Mouse (Mus musculus) midbrain, postnatal 0 days (tissue): ENCODE results near the gene Ifitm1. TPM values are rescaled to one million over a fixed set of nuclear protein-coding genes. Genes with fewer than 3 reads are reported as not detected.
"Not testable (repeated sequence)": the region's sequence is repeated elsewhere in the genome, so short reads cannot be mapped to it uniquely, and the experiment has no call there.

Source experiments
- ATAC-seq: fragments of 200-750 bp; cut with Nextera tagmentation; 2 replicates; pipeline ENCODE4 v1.8.0; 2017; ENCODE audit warnings: moderate number of reproducible peaks, mild to moderate bottlenecking, moderate TSS enrichment, moderate library complexity; ENCODE audit not compliant: low FRiP score
- DNase-seq: peaks from one replicate; pipeline ENCODE4 v3.0.0-alpha.2; 2015; ENCODE audit warnings: low spot score
- H3K27ac ChIP-seq: fragments of 300-500 bp; sonication (generic); 2 replicates; pipeline ENCODE4 v1.5.1; 2014; ENCODE audit warnings: low read depth, mild to moderate bottlenecking, low read length, mixed read lengths
- H3K27me3 ChIP-seq: fragments of 300-500 bp; sonication (generic); 2 replicates; pipeline ENCODE4 v1.6.1; 2014; ENCODE audit warnings: low read length, control low read depth, mixed read lengths; ENCODE audit not compliant: insufficient read depth
- H3K36me3 ChIP-seq: fragments of 300-500 bp; sonication (generic); 2 replicates; pipeline ENCODE4 v1.6.1; 2014; ENCODE audit warnings: low read length, control low read depth, mixed read lengths; ENCODE audit not compliant: insufficient read depth
- H3K4me1 ChIP-seq: fragments of 300-500 bp; sonication (generic); 2 replicates; pipeline ENCODE4 v1.6.1; 2014; ENCODE audit warnings: mild to moderate bottlenecking, control low read depth, antibody characterized with exemption, low read length, mixed read lengths; ENCODE audit not compliant: insufficient read depth
- H3K4me2 ChIP-seq: fragments of 300-500 bp; sonication (generic); 2 replicates; pipeline ENCODE4 v1.6.1; 2014; ENCODE audit warnings: low read depth, mild to moderate bottlenecking, low read length, mixed read lengths; ENCODE audit not compliant: poor library complexity, severe bottlenecking
- H3K4me3 ChIP-seq: fragments of 300-500 bp; sonication (generic); 2 replicates; pipeline ENCODE4 v1.5.1; 2014; ENCODE audit warnings: low read depth, mild to moderate bottlenecking, low read length, moderate library complexity
- H3K9ac ChIP-seq: fragments of 300-500 bp; sonication (generic); replicated peaks from 2 replicates; pipeline ENCODE4 v1.6.1; 2014; ENCODE audit warnings: mild to moderate bottlenecking, low read length, moderate library complexity, mixed read lengths; ENCODE audit not compliant: poor library complexity, severe bottlenecking
- H3K9me3 ChIP-seq: fragments of 300-500 bp; sonication (generic); 2 replicates; pipeline ENCODE4 v1.6.1; 2016; ENCODE audit warnings: low read length, control low read depth
- CTCF ChIP-seq: IDR thresholded peaks from 2 replicates; pipeline ENCODE4 v1.5.1; 2016; ENCODE audit warnings: antibody characterized with exemption, mild to moderate bottlenecking
- WGBS: fragments of 180-500 bp; shearing (Covaris S2); extraction: QIAGEN DNeasy Blood & Tissue Kit; methylation state at CpG from one replicate; pipeline ENCODE4 v1.1.7; 2014; 5-methylcytosine and 5-hydroxymethylcytosine counted together
- polyA plus RNA-seq: library from polyadenylated mRNA; unstranded; fragments of >200 nt; fragmentation: Nextera tagmentation; extraction: Ambion mirVana; gene quantifications from 2 replicates; pipeline ENCODE4 v1.2.1, GENCODE M21; 2015
- total RNA-seq: library from RNA; depleted of rRNA; stranded (reverse); fragments of >200 nt; gene quantifications from 2 replicates; pipeline ENCODE4 v1.2.3, GENCODE M21; 2014

Gene Ifitm1
- total and polyA plus RNA-seq, 2 experiments from 2014 or later = 14.6 to 16.3 TPM

DNA sequence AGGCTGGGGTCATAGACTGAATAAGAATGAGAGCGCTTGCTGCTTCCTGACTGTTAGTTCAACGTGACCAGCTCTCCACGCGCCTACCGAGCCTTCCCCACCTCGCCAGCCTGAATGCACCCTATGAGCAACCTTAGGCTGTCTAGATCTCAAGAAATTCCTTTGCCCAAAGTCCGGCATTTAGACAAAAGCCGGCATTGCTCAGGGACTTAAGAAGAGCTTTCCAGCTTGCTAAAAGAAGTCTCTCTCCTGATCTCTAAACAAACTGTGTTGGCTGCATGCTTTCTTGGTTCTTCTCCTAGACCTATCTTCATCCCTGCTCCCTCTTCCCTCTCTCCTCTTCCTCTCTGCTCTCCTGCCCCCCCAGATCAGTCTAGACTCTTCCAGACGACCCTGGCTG is 7.9 kb downstream of the Ifitm1 start:
- Histone ChIP-seq H3K9ac (no peak overlapping the region), H3K36me3 (no peaks in the 10 kb centered on the region), H3K27ac (no peak overlapping the region), H3K4me1 (no peaks in the 10 kb centered on the region), H3K9me3 (no peaks in the 10 kb centered on the region), H3K4me3 (no peak overlapping the region), H3K4me2 (no peak overlapping the region), H3K27me3 (no peaks in the 10 kb centered on the region)
- no peak for ATAC-seq
- 10% methylated on average over 9 of the region's 9 CpGs for WGBS
- no peak for TF ChIP-seq CTCF
- no peak for DNase-seq

DNA sequence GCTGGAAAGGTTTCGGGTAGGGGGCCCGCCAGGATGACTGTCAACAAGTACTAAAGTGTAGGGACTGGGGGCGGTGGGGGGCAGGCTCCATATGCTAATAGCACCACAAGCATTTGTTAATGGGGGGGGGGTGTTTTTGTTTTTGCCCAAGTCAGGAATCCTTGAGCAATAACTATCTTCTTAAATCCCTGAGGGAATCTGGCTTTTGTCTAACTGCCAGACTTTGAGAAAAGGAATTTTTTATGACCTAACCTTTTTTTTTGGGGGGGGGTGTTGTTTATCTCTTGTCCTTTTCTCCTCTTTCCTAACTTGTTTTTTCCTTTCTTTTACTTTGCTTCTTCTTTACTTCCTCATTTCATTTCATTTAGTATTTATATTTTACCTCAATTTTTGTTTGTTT is 8.4 kb downstream of the Ifitm1 start:
- Histone ChIP-seq H3K4me2 (no peak overlapping the region), H3K9me3 (no peaks in the 10 kb centered on the region), H3K27me3 (no peaks in the 10 kb centered on the region), H3K9ac (no peak overlapping the region), H3K27ac (no peak overlapping the region), H3K36me3 (no peaks in the 10 kb centered on the region), H3K4me1 (no peaks in the 10 kb centered on the region), H3K4me3 (no peak overlapping the region)
- ATAC-seq = no peak
- no peak for DNase-seq
- TF ChIP-seq CTCF = no peak
- WGBS = 25% methylated on average over 3 of the region's 3 CpGs

GRCm38 (mm10) chr7:140976720-140977119 is 9.7 kb downstream of the Ifitm1 start:
- not testable (repeated sequence) for ATAC-seq, H3K9ac ChIP-seq, H3K27ac ChIP-seq, DNase-seq, H3K4me1 ChIP-seq, H3K36me3 ChIP-seq, H3K4me2 ChIP-seq, H3K27me3 ChIP-seq, H3K9me3 ChIP-seq, H3K4me3 ChIP-seq
- 88% methylated on average over 9 of the region's 9 CpGs for WGBS

DNA sequence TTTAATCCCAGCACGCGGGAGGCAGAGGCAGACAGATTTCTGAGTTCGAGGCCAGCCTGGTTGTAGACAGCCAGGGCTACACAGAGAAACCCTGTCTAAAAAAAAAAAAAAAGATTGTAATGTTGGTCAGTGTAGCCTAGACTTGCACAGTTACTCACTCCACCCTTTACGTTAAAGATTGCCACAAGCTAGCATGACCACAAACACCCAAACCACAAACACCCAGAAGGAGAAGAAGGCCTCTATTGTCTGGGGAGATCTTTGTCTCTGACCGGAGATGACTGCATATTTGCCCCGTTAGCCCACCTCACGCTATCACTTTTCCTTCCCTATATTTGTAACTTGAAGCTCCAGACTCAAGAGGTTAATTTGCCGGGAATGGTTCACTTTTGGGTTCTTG is 14.7 kb downstream of the Ifitm1 start:
- no peak overlapping the region for H3K9ac ChIP-seq
- no peak for TF ChIP-seq CTCF
- no peak overlapping the region for H3K4me3 ChIP-seq
- H3K4me1 ChIP-seq = no peaks in the 10 kb centered on the region
- ATAC-seq = no peak
- no peaks in the 10 kb centered on the region for H3K27me3 ChIP-seq
- WGBS = 95% methylated on average over 8 of the region's 8 CpGs
- no peak overlapping the region for H3K4me2 ChIP-seq
- no peaks in the 10 kb centered on the region for H3K9me3 ChIP-seq
- H3K27ac ChIP-seq = no peak overlapping the region
- DNase-seq = no peak
- no peaks in the 10 kb centered on the region for H3K36me3 ChIP-seq

DNA sequence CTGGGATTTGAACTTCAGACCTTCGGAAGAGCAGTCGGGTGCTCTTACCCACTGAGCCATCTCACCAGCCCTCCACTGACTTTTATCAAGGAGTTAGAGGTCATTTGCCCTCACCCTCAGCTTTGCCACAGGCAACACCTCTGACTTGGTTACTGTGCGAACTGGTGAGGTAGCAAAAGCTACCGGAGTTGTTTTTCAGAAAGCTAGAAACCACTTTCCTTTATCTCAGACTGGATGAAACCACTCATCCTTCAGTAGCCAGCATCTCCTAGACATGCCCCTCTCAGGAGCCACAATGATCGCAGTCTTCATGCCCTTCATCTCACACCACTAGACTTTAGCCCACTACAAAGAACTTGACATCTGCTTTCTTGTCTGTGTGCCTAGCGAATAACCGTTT is 15.9 kb downstream of the Ifitm1 start:
- WGBS = 91% methylated on average over 7 of the region's 7 CpGs
- DNase-seq (no peak), ATAC-seq (no peak)
- no peak for TF ChIP-seq CTCF
- H3K27ac ChIP-seq = no peak overlapping the region
- H3K27me3 ChIP-seq = no peaks in the 10 kb centered on the region
- no peak overlapping the region for H3K9ac ChIP-seq
- H3K4me1 ChIP-seq = no peaks in the 10 kb centered on the region
- H3K9me3 ChIP-seq = no peaks in the 10 kb centered on the region
- no peak overlapping the region for H3K4me3 ChIP-seq
- H3K36me3 ChIP-seq = no peaks in the 10 kb centered on the region
- no peak overlapping the region for H3K4me2 ChIP-seq

DNA sequence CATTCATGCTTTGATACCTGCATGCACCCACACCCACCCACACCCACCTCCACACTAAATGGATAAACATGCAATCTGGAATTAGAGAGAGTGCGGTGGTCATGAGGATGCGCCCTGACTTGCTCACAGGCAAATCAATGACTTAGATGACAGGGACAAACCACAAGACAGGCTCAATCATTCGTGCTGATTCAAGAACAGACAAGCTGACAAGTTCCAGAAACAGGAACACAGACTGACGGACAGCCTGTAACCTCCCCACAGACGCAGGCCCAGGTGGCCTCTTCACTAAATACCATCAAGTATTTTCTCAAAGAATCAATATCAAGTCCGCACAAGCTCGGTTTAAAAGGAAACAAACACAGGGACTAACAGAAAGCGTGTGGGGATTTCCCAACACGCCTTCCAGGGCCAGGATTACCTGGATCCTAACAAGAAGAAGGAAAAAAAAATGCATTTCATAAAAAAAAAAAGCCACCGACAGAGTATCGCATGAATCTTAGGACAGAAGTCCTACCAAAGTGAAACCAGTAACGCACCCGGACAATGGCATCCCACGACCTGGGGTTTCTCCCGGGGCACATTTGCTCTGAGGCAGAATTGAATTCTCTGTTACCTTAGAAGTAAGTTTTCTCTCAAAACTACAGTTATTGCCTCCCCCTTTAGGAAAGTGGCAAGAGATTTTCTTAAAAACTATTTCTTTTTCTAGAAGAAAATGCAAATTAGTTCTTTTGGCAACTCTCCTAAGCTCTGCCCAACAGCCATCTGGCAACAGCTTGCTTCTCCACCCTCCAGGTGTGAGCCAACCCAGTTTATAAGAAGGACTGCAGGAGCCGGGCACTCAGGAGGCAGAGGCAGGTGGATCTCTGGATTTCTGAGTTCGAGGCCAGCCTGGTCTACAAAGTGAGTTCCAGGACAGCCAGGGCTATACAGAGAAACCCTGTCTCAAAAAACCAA is 20.4 kb downstream of the Ifitm1 start:
- Histone ChIP-seq H3K27me3 (no peaks in the 10 kb centered on the region), H3K9ac (no peak overlapping the region), H3K36me3 (no peaks in the 10 kb centered on the region), H3K27ac (no peak overlapping the region), H3K4me3 (no peak overlapping the region), H3K4me2 (no peak overlapping the region), H3K4me1 (no peaks in the 10 kb centered on the region), H3K9me3 (no peaks in the 10 kb centered on the region)
- DNase-seq (no peak), ATAC-seq (no peak)
- no peak for TF ChIP-seq CTCF
- 87% methylated on average over 17 of the region's 17 CpGs for WGBS
